Mouse (Mus musculus) retina, postnatal 1 day (tissue): ENCODE results near the gene Dscam.

Source experiments
- DNase-seq: peaks from one replicate; pipeline ENCODE4 v3.0.0-alpha.2; 2012

Dscam gene

DNA sequence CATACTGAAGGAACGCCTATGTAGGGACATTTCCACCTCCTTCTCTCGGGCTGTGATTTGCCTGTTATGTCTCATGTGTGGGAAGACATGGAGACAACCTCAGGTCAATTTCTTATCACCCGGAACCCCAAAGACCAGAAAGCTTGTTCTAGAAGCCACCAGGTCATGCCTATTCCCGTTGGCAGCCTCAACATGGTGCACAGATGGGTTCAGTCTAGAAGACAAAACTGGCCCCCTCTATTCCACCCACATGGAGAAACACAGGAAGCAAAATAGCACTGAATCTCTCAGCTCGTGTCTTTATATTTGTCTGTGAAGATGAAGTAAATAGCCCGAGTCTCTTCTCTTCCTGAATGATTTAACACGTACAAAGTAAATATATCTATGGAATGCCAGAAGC is 540.3 kb downstream of the Dscam start:
- no peak for DNase-seq

DNA sequence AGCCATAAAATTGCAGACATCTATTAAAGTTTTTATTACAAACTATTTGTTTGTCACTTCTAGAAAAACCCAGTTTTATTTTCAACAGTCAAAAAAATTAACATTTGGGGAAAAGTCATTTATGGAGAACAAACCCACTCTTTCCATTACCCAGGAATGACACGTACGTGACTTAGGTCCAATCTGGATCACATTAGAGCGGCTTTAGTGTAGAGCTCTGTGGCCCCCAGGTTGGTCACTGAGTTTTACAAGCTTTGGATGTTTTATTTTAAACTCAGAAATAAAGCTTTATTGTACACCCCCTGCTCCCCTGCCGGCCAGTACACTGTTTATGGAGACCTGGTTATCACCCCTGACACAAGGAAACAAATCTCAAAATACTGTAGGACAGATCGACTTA is 540.9 kb downstream of the Dscam start:
- DNase-seq, result no peak

DNA sequence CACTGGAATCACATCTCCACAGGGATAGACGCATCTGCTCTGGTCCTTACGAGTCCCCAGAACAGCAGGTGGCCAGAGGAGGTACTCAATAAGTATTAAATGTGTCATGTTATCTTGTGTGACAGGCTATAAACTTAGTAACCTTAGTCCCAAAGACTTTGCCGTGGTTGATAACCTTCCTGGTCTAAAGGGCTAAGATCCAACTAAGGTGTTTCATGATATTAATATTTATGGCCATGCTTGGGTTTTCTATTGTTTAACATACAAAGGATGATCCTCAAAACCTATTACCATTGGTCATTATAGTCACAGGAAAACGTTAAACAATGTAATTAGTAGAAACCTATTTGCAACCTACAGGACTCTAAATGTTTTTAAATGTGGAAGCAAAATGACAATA is 545.1 kb downstream of the Dscam start:
- DNase-seq, result no peak

DNA sequence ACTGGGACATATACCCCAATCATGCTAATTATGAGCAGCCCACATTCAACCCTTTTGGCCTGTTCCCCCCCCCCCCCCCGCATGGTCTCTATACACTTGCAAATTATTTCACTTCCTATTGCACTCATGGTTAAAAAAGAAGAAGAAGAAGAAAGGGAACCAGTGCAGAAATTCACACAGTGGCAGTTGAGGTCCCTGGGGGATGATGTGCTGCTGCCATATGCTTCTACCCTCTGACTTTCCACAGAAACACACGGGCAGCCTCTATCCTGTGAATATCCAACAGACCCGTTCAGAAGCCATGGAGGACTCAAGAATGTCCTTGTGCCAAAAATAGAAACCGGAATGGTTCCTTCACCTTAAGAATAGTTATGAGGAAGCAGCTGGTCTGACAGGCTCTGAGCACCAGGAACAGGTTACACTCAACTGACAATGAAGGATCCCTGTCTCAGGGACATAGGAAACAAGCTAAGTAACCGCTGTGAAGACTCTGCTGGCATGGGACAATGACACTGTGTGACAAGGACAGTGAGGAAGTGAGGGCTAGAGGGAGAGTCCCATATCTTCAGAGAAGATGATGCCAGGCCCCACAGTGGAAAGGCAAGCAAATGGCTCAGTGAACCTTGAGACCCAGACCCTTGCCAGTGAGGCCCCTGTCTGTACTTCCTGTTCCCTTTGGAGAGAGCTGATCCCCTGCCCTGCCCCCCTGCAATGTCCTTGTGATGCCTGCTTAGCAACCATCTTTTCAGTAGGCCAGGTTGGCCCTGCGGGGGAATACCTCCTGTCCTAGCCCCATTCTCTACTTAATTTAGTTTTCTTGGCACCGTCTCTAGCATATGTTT is 545.8 kb downstream of the Dscam start:
- no peak for DNase-seq

DNA sequence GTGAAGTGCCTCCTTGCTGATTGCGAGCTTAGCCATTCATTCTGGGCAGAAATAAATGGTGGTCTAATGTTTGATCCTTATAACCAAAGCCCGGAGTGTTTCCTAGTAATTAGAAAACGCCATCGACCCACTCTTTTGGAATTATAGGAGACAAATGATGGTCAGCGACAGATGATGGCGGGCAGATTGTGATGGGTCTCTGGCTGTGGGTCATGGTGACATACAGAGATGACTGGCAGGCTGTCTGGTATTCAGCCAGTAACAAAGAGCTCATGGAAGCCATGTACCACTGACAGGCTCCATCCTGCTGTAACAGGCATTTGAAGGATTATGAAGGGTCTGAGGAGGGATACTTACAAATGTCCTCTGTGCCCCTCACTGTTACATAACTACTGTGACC is 549.7 kb downstream of the Dscam start:
- no peak for DNase-seq

DNA sequence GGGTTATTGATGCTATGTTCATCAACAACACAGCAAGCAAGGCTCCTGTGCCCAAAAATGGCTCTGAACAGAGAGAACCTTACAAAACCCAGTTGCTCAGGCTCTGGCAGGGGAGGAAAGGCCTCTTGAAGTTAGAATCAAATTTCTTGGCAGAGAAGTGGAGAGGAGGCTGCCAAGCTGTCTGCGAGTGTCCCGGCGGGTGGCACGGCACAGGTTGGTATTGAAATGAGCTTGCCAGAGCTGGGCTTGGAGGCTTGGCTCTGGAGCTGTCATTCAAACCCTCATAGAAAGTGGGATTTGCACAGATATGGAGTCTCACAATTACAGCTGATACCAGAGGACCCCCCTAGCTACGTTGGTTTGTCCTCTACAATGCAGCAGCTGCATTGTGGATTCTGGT is 550.1 kb downstream of the Dscam start:
- no peak for DNase-seq

DNA sequence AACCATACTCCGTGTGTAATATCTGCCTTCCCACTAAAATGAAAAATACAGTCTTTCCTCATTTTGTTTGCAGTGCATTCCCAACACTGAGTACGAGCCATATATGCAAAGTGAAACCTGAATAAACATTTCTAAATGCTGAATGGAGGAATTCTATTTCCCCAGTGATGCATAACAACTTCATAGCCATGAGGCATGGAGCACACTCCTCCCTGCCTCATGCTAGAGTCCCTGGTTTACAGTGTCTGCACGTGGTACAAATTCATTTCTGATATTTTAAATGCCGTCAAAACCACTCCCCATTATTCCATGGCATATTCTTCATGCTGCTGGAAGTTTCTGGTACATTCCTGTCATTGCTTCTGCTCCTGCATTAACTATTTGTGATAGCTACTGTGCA is 552.8 kb downstream of the Dscam start:
- no peak for DNase-seq

DNA sequence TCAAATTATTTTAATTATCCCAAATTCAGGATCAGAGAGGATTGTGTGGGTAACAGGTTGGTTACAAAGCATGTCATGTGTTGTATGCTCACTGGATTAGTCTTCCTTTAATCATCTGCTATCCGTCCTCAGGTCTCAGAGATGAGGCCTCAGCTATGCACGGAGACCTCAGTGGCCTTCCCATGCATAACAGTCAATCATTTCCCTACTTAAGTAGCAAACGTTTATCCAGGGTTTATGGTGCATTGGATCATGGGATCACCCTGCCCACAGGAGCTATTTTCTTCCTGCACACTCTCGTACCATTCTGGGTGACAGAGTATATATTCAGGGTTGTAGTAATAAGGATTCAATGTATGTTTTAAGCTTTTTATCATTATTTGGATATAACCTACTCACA is 557.3 kb downstream of the Dscam start:
- no peak for DNase-seq

DNA sequence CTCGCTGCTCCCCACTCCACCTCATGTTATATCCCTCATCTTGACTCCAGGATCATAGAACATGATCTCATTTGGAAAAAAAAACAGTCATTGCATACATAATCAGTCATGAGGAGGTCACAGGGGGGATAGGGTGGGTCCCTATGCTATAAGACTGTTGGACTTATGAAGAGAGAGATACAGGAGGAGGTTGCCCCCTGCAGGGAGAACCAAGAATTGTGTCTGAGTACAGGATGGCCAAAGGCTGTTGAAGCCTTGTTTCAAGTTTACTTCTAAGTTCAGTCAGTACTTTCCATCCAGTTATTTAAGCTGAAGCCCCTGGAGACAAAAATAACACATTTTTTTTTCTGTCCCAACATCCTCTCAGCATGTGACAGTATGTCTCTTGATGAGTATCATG is 559.7 kb downstream of the Dscam start:
- peak; percentile 51 for DNase-seq

DNA sequence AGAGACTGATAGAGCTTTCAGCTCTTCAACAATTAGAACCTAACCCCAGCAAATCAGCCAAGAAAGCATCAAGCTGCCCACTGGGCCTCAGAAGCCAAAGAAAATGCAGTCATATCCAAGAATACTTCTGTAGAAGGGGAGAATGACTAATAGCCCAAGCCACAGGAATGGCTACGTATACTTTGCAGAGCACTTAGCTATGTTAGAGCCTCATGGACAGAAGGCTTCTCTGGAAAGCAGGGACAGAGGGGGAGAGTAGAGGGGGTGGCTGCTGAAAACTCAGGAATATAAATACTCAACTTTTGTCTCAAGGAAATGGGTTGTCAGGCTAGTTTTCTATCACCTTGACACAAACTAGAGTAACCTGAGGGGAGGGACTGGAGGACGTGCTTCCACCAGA is 568.3 kb downstream of the Dscam start:
- DNase-seq, result no peak

DNA sequence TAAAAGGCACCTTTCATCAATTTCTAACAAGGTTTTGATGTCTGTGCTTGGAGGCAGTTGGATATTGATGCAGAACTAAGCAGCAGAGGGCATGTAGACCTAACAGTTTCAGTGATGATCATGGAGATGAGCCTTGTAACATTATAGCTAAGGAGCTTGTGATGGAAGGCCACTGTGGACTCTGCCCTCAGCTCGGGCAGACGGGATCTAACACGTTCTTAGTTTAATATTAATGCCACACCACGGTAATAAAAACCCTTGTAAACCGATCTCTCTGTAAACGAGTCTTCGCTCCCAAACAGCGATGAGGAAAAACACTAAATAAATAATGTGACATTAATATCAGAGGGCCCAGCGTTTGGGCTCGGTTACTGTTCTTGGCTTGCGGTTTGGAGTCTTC is 569.8 kb downstream of the Dscam start:
- no peak for DNase-seq

DNA sequence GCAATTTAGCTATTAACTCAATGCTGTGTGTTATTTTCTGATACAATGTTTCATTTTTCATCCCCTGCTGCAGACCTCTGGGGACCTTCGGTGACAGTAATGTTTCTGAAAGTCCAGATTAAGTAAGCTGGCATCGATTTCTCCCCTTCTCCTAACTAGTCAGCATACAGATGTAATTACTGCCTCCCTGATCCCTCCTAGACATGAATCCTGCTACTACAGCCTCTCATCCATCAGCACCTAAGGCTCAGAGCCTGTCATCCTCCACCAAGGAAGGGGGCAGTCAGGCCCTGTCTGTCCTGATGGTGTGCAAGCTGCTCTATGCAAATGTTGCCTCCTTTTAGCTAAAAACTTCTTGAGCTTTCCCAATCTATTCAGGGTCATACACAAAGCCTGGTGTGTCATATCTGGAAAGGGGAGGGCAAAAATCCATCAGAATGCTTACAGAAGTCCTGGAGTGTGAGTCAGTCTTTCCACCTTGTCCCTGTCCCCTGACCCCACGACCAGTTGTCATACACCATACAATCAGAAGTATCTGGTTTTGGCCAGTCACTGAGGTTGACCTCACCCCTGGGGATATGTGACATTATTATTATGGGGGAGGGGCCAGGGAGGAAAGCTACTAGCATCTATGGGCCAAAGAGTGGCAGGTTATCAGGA is 571.0 kb downstream of the Dscam start:
- DNase-seq, result no peak

DNA sequence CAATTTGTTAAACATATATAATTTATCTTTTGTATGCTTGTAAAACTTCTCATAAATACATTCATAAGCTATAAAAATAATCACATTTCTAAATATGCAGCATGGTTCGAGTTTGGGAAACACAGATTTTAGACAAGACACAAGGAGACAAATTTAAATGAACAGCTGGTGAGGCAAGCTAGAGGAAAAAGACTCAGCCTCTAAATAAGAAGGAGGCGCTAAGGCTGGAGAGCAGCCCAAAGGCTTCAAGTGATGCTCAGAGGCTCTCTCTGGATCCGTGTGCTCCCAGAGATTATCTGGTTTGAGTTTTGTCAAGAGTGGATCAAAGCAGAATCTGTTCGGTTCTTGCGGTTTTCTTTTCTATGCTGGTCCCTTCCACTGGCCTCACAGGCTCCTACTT is 594.7 kb downstream of the Dscam start:
- no peak for DNase-seq

DNA sequence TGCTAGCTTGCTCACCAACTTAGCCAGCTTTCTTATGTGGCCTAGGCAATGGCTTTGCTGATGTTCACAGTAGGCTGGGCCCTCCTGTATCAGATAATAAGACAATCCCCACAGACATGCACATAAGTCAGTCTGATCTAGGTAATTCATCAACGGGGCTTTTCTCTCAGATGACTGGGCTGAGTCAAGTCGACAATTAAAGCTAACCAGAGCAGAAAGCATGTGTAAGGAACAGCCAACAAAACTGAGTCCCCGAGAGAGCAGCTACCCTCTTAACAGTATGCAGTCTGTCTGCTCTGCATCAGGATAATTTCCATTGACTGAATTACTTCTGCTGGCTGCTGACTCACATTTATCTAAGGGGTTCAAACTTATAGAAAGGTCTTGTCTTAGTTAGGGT is 603.1 kb downstream of the Dscam start:
- DNase-seq, result peak; percentile 56

DNA sequence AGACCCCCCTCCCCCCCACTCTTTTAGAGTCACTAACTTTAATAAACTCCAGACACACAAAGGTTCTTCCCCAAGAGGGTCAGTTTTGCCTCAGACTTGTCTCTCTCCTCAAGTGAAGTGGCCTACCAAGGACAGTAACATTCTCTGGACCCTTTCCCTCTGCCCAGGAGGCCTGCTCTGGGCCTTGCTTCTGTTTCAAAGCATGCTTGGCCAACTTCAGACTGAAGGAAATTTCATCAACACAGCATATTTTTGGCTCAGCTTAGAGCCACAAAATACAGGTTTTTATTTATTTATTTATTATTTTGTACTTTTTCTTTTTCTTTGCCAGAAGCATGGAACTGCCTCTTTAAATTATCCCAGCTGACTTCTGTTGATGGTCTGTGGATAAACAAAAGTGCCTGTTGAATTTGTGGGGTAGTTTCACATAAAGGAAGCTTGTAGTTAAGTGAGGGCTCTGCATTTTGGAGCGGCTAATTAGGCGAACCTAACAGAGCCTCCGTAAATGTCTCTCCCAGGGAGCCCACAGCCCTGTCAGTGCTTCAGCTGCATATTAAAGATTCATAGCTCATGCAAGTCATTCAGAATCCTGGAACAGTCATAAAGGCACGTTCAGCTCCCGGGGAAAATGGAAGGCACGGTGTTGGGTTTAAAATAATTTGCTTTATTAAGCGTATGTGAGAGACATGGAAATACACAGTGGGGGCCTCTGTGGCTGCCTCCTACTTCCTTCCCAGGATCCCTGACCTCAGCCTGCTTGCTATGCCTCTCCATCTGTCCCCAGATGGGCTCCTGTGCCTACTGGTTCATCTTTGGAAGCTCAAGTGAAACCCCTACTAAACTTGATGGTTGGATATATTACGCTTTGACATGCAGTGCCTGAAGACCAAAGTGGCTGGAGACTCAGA is 606.9 kb downstream of the Dscam start:
- DNase-seq, result peak; percentile 11

DNA sequence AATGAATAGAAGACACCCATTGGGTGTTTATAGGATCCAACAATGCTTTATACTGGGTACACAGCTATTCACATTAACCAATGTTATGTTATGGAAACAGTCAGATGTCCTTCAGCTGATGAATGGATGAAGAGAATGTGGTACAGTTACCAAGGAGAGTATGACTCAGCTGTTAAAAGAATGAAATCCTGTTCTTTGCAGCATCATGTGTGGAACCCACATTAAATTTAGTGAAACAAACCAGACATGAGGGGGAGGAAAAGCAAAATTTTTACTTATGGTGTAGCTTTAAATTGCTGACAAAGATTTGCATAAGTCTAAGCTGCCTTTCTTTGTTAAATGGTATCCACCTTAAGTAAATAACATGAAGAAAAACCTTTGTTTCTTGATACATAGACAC is 610.8 kb downstream of the Dscam start:
- no peak for DNase-seq

DNA sequence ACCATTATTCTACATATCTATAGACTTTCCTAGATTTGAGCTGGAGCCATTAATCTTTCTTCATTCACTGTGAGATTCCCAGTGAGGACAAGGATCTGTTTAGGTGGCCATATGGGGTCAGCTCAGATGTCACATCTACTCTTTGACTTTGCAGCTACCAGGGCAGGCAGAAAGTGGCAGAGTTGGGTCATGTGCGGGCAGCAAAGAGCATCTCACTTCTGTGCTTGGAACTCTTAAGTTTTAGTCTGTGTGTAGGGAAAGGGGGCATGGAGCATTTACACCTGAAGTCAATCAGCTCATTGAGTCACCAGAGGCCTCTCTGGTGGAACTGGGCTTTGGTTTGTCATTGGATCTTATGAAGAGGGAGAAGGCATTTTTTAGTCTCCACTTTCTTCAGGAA is 612.2 kb downstream of the Dscam start:
- no peak for DNase-seq

DNA sequence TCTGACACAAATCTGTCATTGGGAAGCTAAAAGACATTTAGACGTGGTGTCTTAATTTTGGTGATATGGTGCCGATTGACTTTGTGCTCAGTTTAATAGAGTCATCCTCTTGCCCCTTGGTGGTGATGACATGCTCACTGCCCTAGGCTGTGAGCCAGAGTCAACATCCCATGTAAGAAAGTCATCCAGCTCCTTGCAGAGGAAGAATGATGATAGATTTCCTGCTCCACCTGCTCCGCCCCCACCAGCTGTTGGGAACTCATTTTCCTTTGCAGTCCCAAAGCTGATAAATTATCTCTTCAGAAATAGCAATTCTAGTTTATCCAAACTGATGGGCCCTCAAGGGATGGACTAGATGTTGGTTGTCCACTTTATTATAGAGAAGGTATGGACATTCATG is 613.9 kb downstream of the Dscam start:
- DNase-seq, result no peak

DNA sequence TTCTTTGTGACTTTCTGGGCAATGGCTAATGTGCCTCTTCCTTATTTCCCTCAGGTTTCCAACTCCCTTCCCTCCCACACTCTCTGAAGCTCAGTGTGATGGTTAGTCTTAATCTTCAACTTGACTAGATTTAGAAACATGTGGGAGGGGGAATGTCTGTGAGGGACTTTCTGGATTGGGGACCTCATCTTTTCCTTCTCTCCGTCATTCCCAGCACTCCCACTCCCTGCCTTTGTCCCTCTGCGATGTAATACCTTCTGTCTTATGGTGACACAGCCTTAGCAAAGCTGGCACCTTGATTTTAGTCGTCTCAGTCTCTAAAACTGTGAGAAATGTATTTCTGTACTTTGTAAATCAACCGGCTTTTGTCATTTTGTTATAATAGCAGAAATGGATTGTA is 615.1 kb downstream of the Dscam start:
- DNase-seq, result no peak

DNA sequence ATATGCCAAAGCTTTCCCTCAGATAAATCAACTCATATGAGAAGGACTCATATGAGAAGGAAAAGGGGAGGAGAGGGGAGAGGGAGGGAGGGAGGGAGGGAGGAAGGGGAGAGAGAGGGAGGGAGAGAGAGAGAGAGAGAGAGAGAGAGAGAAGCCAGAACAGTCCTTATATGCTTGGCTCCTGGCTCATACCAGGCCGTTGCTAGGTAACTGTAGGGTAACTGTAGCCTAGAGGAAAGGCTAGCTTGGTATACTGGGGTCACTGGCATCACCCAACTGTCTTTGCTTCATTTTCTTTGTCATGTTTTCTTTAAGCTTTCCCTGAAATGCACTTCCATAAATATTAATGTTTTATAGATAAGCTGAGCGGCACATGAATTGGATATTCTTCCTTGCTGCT is 617.9 kb downstream of the Dscam start:
- no peak for DNase-seq

DNA sequence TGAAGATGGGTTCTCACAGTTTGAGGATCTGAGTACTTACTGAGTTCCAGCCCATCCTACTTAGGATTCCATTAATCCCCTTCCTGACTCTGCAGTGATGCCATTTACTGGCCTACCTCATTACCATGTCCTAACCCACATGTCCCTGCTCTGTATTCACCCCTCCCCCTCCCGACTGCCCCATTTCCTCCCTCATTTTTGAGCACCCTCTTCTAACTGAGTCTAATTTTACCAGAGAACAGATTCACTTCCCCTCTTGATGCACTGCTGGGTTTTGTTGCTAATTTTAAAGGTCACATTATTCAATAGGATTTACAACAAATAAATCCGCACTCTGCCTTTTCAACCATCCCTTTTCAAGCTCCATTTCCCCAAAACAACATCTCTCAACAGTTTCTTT is 629.5 kb downstream of the Dscam start:
- DNase-seq, result no peak
